Comparison of ENCODE assay signal across 7 mouse cellular contexts in genomic region chr10:110744686-110745639, GRCm38 (mm10). TPM values are rescaled to one million over a fixed set of nuclear protein-coding genes. Genes with fewer than 3 reads are reported as not detected.
DNase-seq lines count a peak whose midpoint lies in the region; ATAC-seq and TF ChIP-seq lines count a peak whose summit lies in the region.

Gene E2f7, plus strand, starts transcription at chr10:110745439.

- peak; percentile 77 for DNase-seq in adrenal gland, adult 8-10 months
- peak; percentile 88 for DNase-seq in embryo, embryonic 11.5 days (ENCODE audit: low read depth, low spot score)
- DNase-seq in gastrocnemius, postnatal 4 days (ENCODE audit: low spot score in 2 of 2), result peak; percentile 82 to 90
- peak; percentile 95 for DNase-seq in limb, embryonic 11.5 days (ENCODE audit: low spot score)
- peak; percentile 98 for DNase-seq in midbrain, embryonic 14.5 days
- peak; percentile 74 to 87 for DNase-seq in spleen, adult 18-20 months

- peak; percentile 21; the same call in 1 of the 2 replicates for TF ChIP-seq CTCF in intestine, postnatal 0 days (IDR thresholded peaks at IDR 0.05; ENCODE audit: low read depth)

- peak within 1 kb of the TSS; percentile 100 for H3K4me2 ChIP-seq in intestine, postnatal 0 days (replicated peaks; ENCODE audit: low read depth)
- peak within 1 kb of the TSS; percentile 74 for H3K4me2 ChIP-seq in limb, embryonic 11.5 days (ENCODE audit: low read depth, severe bottlenecking)
- H3K4me2 ChIP-seq in midbrain, embryonic 14.5 days (ENCODE audit: low read length), result peak within 1 kb of the TSS; percentile 96

- no peak within 1 kb of the TSS for H3K27ac ChIP-seq in intestine, postnatal 0 days (ENCODE audit: low read depth, low read length)
- H3K27ac ChIP-seq in limb, embryonic 11.5 days (replicated peaks; ENCODE audit: low read depth, low read length), result peak within 1 kb of the TSS; percentile 83
- H3K27ac ChIP-seq in midbrain, embryonic 14.5 days (replicated peaks; ENCODE audit: low read depth, low read length), result peak within 1 kb of the TSS; percentile 83

- H3K36me3 ChIP-seq in intestine, postnatal 0 days (ENCODE audit: control insufficient read depth, insufficient read depth), result peaks cover 3% of the 10 kb centered on the region; the same call in 1 of the 2 replicates
- peaks cover 7% of the 10 kb centered on the region; the same call in 1 of the 2 replicates for H3K36me3 ChIP-seq in limb, embryonic 11.5 days (ENCODE audit: control insufficient read depth, insufficient read depth, low read length)
- H3K36me3 ChIP-seq in midbrain, embryonic 14.5 days (ENCODE audit: control insufficient read depth, insufficient read depth, low read length), result 0 out of 2 replicates have a peak, but pooled peaks cover 5% of the 10 kb centered on the region

- H3K4me3 ChIP-seq in intestine, postnatal 0 days (ENCODE audit: low read depth, low read length), result peak within 1 kb of the TSS; percentile 71
- H3K4me3 ChIP-seq in limb, embryonic 11.5 days (ENCODE audit: low read depth, low read length), result peak within 1 kb of the TSS; percentile 79
- H3K4me3 ChIP-seq in midbrain, embryonic 14.5 days (replicated peaks; ENCODE audit: low read depth, low read length), result peak within 1 kb of the TSS; percentile 76

- ATAC-seq in intestine, postnatal 0 days, result peak; percentile 99
- ATAC-seq in limb, embryonic 11.5 days (ENCODE audit: insufficient number of reproducible peaks, low FRiP score, low TSS enrichment, low read depth), result peak; percentile 96
- peak; percentile 99 for ATAC-seq in midbrain, embryonic 14.5 days (ENCODE audit: low FRiP score, low TSS enrichment)

- H3K27me3 ChIP-seq in intestine, postnatal 0 days (replicated peaks; ENCODE audit: control insufficient read depth, insufficient read depth, low read length), result no peaks in the 10 kb centered on the region
- H3K27me3 ChIP-seq in limb, embryonic 11.5 days (ENCODE audit: control insufficient read depth, insufficient read depth, low read length), result no peaks in the 10 kb centered on the region
- H3K27me3 ChIP-seq in midbrain, embryonic 14.5 days (ENCODE audit: control insufficient read depth, insufficient read depth, low read length), result no peaks in the 10 kb centered on the region

- WGBS in intestine, postnatal 0 days, result under 1% methylated on average over 75 of the region's 98 CpGs
- WGBS in limb, embryonic 11.5 days, result under 1% methylated on average over 89 of the region's 98 CpGs
- under 1% methylated on average over 97 of the region's 98 CpGs for WGBS in midbrain, embryonic 14.5 days

- H3K9me3 ChIP-seq in intestine, postnatal 0 days (ENCODE audit: control insufficient read depth), result no peaks in the 10 kb centered on the region
- H3K9me3 ChIP-seq in limb, embryonic 11.5 days (ENCODE audit: control insufficient read depth, low read length), result no peaks in the 10 kb centered on the region
- H3K9me3 ChIP-seq in midbrain, embryonic 14.5 days (ENCODE audit: control insufficient read depth, low read length), result no peaks in the 10 kb centered on the region

- no peaks in the 10 kb centered on the region for H3K4me1 ChIP-seq in intestine, postnatal 0 days (replicated peaks; ENCODE audit: control insufficient read depth, insufficient read depth, low read length)
- H3K4me1 ChIP-seq in limb, embryonic 11.5 days (ENCODE audit: control insufficient read depth, insufficient read depth, low read length), result no peaks in the 10 kb centered on the region
- H3K4me1 ChIP-seq in midbrain, embryonic 14.5 days (ENCODE audit: control insufficient read depth, insufficient read depth, low read length), result 0 out of 2 replicates have a peak, but pooled peaks cover 5% of the 10 kb centered on the region

- H3K9ac ChIP-seq in intestine, postnatal 0 days (ENCODE audit: low read depth, low read length), result peak within 1 kb of the TSS; percentile 53
- peak within 1 kb of the TSS; percentile 81 for H3K9ac ChIP-seq in limb, embryonic 11.5 days (ENCODE audit: low read length)
- H3K9ac ChIP-seq in midbrain, embryonic 14.5 days (replicated peaks; ENCODE audit: low read length), result peak within 1 kb of the TSS; percentile 71

RNA-seq across cellular contexts. Expression of gene E2f7, which starts in this region (rescaled TPM):
- 1 to 10 TPM in 2 of 4 experiments, under 1 TPM in 2; 0.83 to 1.1 (median 0.96) TPM for total RNA-seq in adrenal gland, adult 8-10 months (2022)
- total RNA-seq in gastrocnemius, postnatal 4 days (2021), result 10 to 100 TPM; 10.9 to 11.6 TPM
- 4.2 and 6.7 TPM in 2 replicates for polyA plus RNA-seq in intestine, postnatal 0 days (2015; fragmentation: Nextera tagmentation; extraction: Ambion mirVana)
- polyA plus RNA-seq in limb, embryonic 11.5 days (2014; fragmentation: Nextera tagmentation; extraction: Ambion mirVana), result 42.4 and 44.9 TPM in 2 replicates
- 3.2 and 6.9 TPM in 2 replicates for polyA plus RNA-seq in midbrain, embryonic 14.5 days (2014; fragmentation: Nextera tagmentation; extraction: Ambion mirVana)

Comparison
In these comparisons a context has a peak if more than half of its experiments do, and no peak if none do; other contexts are left out.
1. RNA of gene E2f7 (total RNA-seq): 10.9 to 11.6 TPM in gastrocnemius, postnatal 4 days; 0.83 to 1.1 TPM in adrenal gland, adult 8-10 months; every median in the first group is over 4 times any median in the second.
2. Peak in every context shown above with its lines, with median percentiles within 50 percentile points of each other: DNase-seq, ATAC-seq, H3K4me2 ChIP-seq, H3K4me3 ChIP-seq and H3K9ac ChIP-seq.